Mouse (Mus musculus): ENCODE measurements around the gene Celf6.

DNA sequence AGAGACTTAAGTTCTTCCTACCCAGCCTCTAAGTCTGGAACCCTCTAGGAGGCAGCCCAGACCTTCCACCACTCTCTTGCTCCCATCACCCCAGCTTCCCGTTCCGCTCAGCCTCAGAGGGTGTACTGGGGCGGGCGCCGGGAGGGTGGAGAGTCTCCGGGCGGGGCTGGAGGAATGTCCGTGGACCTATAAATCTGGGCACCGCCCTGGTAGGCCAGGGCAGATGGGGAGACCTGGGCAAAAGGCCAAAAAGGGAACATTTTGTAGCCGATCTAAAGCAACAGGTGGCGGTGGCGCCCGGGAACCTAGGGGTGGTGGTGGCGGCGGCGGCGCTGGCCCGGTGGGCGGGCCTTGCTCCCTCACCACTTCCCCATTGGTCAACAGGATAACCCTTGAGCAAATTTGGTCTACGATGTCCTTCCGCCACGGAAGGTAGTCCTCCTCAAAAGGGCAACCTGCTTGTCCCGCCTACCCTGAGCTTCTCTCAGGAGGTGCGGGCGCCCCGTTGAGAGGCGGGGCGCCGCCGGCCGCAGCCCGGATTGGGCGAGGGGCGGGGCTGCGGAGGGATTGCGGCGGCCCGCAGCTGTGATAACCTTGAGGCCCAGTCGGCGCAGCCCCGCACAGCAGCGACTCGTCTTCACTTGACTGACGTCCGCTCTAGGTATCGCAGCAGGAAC, 78.4 kb downstream of the Celf6 start, which contains the start of gene Pkm:
- no peak for TF ChIP-seq E2F4 (IDR thresholded peaks at IDR 0.05; ENCODE audit: insufficient read depth)
- peak; percentile 98 for TF ChIP-seq POLR2A (IDR thresholded peaks at IDR 0.05; ENCODE audit: insufficient read length, low read depth)
- TF ChIP-seq USF1 (IDR thresholded peaks at IDR 0.05; ENCODE audit: low read depth): no peak
- peak; percentile 60 for TF ChIP-seq REST (IDR thresholded peaks at IDR 0.05; ENCODE audit: insufficient read depth, insufficient read length)
- TF ChIP-seq MAX (IDR thresholded peaks at IDR 0.05; ENCODE audit: low read depth): no peak
- TF ChIP-seq POLR2AphosphoS2 (IDR thresholded peaks at IDR 0.05; ENCODE audit: insufficient read length, low read depth): peak; percentile 97
- no peak for TF ChIP-seq CEBPB (IDR thresholded peaks at IDR 0.05; ENCODE audit: insufficient read depth, poor library complexity, severe bottlenecking)
- TF ChIP-seq TCF12 (IDR thresholded peaks at IDR 0.05; ENCODE audit: insufficient read depth, poor library complexity, severe bottlenecking): peak; percentile 29

Measured in myocyte (in vitro differentiated cells).